Mouse (Mus musculus) olfactory bulb, adult 2 months (tissue): ENCODE results near the gene Igsf23. TPM values are rescaled to one million over a fixed set of nuclear protein-coding genes. Genes with fewer than 3 reads are reported as not detected.

Experiments
- H3K27ac ChIP-seq: fragments of 200-500 bp; 2 replicates; pipeline ENCODE4 v1.5.1; 2012; ENCODE audit warnings: low read depth, low read length; ENCODE audit not compliant: insufficient read depth
- H3K4me1 ChIP-seq: fragments of 200-500 bp; 2 replicates; pipeline ENCODE4 v1.6.1; 2012; ENCODE audit warnings: low read length; ENCODE audit not compliant: control insufficient read depth, insufficient read depth
- H3K4me3 ChIP-seq: fragments of 200-500 bp; 2 replicates; pipeline ENCODE4 v1.5.1; 2012; ENCODE audit warnings: mild to moderate bottlenecking, low read depth, low read length, moderate library complexity; ENCODE audit not compliant: insufficient read depth
- CTCF ChIP-seq: fragments of 200-500 bp; IDR thresholded peaks from 2 replicates; pipeline ENCODE4 v1.5.1; 2012; ENCODE audit warnings: low read depth, mild to moderate bottlenecking, low read length, moderate library complexity; ENCODE audit not compliant: insufficient read depth
- POLR2A ChIP-seq: fragments of 200-500 bp; IDR thresholded peaks from 2 replicates; pipeline ENCODE4 v1.6.1; 2012; ENCODE audit warnings: mild to moderate bottlenecking, low read depth, low read length, moderate library complexity; ENCODE audit not compliant: insufficient read depth
- WGBS: fragments of 180-500 bp; shearing (Covaris S2); methylation state at CpG from one replicate; pipeline ENCODE4 v1.1.7; 2018; 5-methylcytosine and 5-hydroxymethylcytosine counted together
- polyA plus RNA-seq: library from polyadenylated mRNA; stranded (reverse); fragments of >200 nt; gene quantifications from 2 replicates; pipeline ENCODE4 v1.2.4, GENCODE M21; 2012; ENCODE audit warnings: low replicate concordance; ENCODE audit not compliant: missing spikeins, insufficient read depth, insufficient read length

Igsf23 gene
- polyA plus RNA-seq, 1 experiment = not detected

DNA sequence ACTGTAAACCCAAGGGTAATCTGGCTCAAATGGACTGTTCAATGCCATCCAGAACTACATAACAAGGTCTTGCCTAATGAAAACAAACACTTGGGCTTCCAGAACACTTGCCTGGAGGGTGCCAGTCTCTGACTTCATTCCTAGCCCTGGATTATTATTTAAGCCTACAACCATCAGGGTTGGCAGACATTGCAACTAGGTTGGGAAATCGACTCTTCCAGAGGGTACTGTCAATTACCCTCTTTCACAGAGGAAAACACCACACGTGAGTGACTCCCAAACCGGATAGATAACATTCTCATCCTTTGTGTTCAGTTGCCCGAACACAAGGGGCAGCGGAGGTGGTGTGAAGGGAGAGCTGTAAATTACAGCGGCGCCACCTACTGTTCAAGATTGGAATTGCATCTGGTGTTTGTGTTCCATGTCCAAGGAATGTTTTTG lies 5.8 kb upstream of the Igsf23 start:
- H3K4me1 ChIP-seq = no peaks in the 10 kb centered on the region
- no peak overlapping the region for H3K4me3 ChIP-seq
- TF ChIP-seq POLR2A (no peak), CTCF (peak; percentile 71)
- 2% methylated on average over 7 of the region's 7 CpGs for WGBS
- H3K27ac ChIP-seq = no peak overlapping the region

- WGBS = 67% methylated on average over 4 of the region's 4 CpGs
- no peaks in the 10 kb centered on the region for H3K4me1 ChIP-seq
- H3K27ac ChIP-seq = no peak overlapping the region
- no peak overlapping the region for H3K4me3 ChIP-seq
- TF ChIP-seq CTCF (no peak), POLR2A (no peak)
These were observed 5.3 kb upstream of the Igsf23 start for GRCm38 (mm10) chr7:19955861-19956260.

DNA sequence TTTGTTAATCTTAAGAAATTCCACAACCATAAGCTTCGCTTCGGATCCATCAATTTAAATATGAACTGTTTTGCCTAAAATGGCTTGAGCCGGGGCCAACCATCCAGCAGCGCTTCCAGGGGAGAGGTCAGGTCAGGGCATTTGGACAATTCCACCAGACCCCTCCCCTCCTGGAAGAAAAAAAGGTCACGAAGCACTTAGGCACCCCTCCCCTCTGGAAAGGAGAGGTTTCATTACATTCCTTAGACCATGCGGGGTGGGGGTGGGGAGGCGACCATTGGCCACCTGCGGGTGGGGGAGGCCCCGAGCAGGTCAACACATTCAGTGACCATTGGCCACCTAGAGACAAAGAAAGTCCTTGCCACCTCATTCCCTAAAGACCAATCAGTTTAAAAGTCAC lies 2.5 kb upstream of the Igsf23 start:
- Histone ChIP-seq H3K4me1 (no peaks in the 10 kb centered on the region), H3K27ac (no peak overlapping the region), H3K4me3 (no peak overlapping the region)
- 56% methylated on average over 9 of the region's 9 CpGs for WGBS
- TF ChIP-seq POLR2A (no peak), CTCF (no peak)

DNA sequence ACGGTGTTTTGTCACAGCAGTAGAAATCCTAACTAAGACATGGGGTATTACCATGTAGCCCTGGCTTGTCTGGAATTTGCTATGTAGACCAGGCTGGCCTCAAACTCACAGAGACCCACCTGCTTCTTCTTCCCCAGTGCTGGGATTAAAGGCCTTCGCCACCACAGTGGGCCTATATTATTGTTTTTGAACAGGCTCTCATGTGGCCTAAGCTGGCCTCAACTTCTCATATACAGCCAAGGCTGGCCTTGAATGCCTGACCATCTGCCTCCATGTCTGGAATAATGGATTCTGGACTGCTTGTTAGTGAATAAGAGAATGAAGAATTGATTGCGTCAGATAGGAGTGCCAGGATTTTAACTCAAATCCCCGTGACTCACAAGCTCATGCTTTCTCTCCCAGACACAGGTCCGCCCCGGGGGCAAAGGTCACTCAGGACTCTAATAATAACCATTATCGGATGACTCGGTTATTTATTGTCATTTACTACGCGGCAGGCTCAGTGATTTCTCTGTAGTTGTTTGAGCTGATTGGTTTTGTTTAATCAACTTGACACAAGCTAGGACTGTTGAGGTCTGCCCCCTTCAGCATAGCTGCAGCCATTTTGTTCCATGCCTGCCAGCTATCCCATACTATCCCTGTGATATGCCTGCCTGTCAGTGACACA lies 1.9 kb upstream of the Igsf23 start:
- 77% methylated on average over 10 of the region's 10 CpGs for WGBS
- TF ChIP-seq POLR2A (no peak), CTCF (no peak)

GRCm38 (mm10) chr7:19949996-19950395 lies 560 bp downstream of the Igsf23 start:
- Histone ChIP-seq H3K27ac (no peak overlapping the region), H3K4me3 (no peak overlapping the region), H3K4me1 (no peaks in the 10 kb centered on the region)
- 65% methylated on average over 10 of the region's 10 CpGs for WGBS
- no peak for TF ChIP-seq CTCF
- no peak for TF ChIP-seq POLR2A

More for the DNA sequence above, 1.9 kb upstream of the Igsf23 start:
- no peak overlapping the region for H3K27ac ChIP-seq
- H3K4me1 ChIP-seq = no peaks in the 10 kb centered on the region
- no peak overlapping the region for H3K4me3 ChIP-seq

GRCm38 (mm10) chr7:19948956-19949355 lies 1.6 kb downstream of the Igsf23 start:
- TF ChIP-seq POLR2A (no peak), CTCF (no peak)
- 85% methylated on average over 12 of the region's 12 CpGs for WGBS

GRCm38 (mm10) chr7:19945821-19946515 lies 4.6 kb downstream of the Igsf23 start:
- Histone ChIP-seq H3K4me3 (no peak overlapping the region), H3K4me1 (no peaks in the 10 kb centered on the region), H3K27ac (no peak overlapping the region; the same call in 1 of the 2 replicates)
- WGBS = 88% methylated on average over 13 of the region's 13 CpGs
- TF ChIP-seq CTCF (no peak), POLR2A (no peak)

More at GRCm38 (mm10) chr7:19948956-19949355, 1.6 kb downstream of the Igsf23 start:
- no peak overlapping the region for H3K27ac ChIP-seq
- no peak overlapping the region for H3K4me3 ChIP-seq
- no peaks in the 10 kb centered on the region for H3K4me1 ChIP-seq

- TF ChIP-seq CTCF (no peak), POLR2A (no peak)
- H3K4me3 ChIP-seq = no peak overlapping the region
- no peak overlapping the region for H3K27ac ChIP-seq
- WGBS = 95% methylated on average over 5 of the region's 5 CpGs
- no peaks in the 10 kb centered on the region for H3K4me1 ChIP-seq
These were observed 5.4 kb downstream of the Igsf23 start for GRCm38 (mm10) chr7:19945201-19945600.

- no peaks in the 10 kb centered on the region for H3K4me1 ChIP-seq
- H3K4me3 ChIP-seq = no peak overlapping the region
- H3K27ac ChIP-seq = no peak overlapping the region
- TF ChIP-seq POLR2A (no peak), CTCF (no peak)
- WGBS = 94% methylated on average over 8 of the region's 8 CpGs
These were observed 5.8 kb downstream of the Igsf23 start for GRCm38 (mm10) chr7:19944709-19945108.
